Mouse (Mus musculus) heart, embryonic 13.5 days (tissue): ENCODE measurements around the gene Tmem135. TPM values are rescaled to one million over a fixed set of nuclear protein-coding genes. Genes with fewer than 3 reads are reported as not detected.

ENCODE experiments used
- ATAC-seq: fragments of 200-750 bp; cut with Nextera tagmentation; 2 replicates; pipeline ENCODE4 v1.8.0; 2017; ENCODE audit warnings: moderate TSS enrichment; ENCODE audit not compliant: insufficient number of reproducible peaks, low FRiP score, low TSS enrichment; ENCODE audit errors: extremely low read depth
- H3K27ac ChIP-seq: fragments of 300-500 bp; sonication (generic); replicated peaks from 2 replicates; pipeline ENCODE4 v1.5.1; 2015; ENCODE audit warnings: moderate library complexity, mild to moderate bottlenecking, inconsistent platforms
- H3K27me3 ChIP-seq: fragments of 300-500 bp; sonication (generic); replicated peaks from 2 replicates; pipeline ENCODE4 v1.6.1; 2015; ENCODE audit warnings: mild to moderate bottlenecking, inconsistent platforms
- H3K36me3 ChIP-seq: fragments of 300-500 bp; sonication (generic); 2 replicates; pipeline ENCODE4 v1.6.1; 2015; ENCODE audit warnings: mild to moderate bottlenecking, inconsistent platforms
- H3K4me1 ChIP-seq: fragments of 300-500 bp; sonication (generic); 2 replicates; pipeline ENCODE4 v1.6.1; 2015; ENCODE audit warnings: inconsistent platforms
- H3K4me2 ChIP-seq: fragments of 300-500 bp; sonication (generic); 2 replicates; pipeline ENCODE4 v1.6.1; 2015; ENCODE audit warnings: inconsistent platforms, mild to moderate bottlenecking, moderate library complexity
- H3K4me3 ChIP-seq: fragments of 300-500 bp; sonication (generic); 2 replicates; pipeline ENCODE4 v1.5.1; 2015; ENCODE audit warnings: moderate library complexity, mild to moderate bottlenecking, inconsistent platforms
- H3K9ac ChIP-seq: fragments of 300-500 bp; sonication (generic); 2 replicates; pipeline ENCODE4 v1.6.1; 2015; ENCODE audit warnings: inconsistent platforms, mild to moderate bottlenecking, moderate library complexity
- H3K9me3 ChIP-seq: fragments of 300-500 bp; sonication (generic); 2 replicates; pipeline ENCODE4 v1.6.1; 2016; ENCODE audit warnings: inconsistent platforms
- whole genome bisulfite sequencing: fragments of 180-500 bp; shearing (Covaris S2); methylation state at CpG from one replicate; pipeline ENCODE4 v1.1.7; 2015; ENCODE audit warnings: mixed read lengths; 5-methylcytosine and 5-hydroxymethylcytosine counted together
- polyA plus RNA-seq: library from polyadenylated mRNA; unstranded; fragments of >200 nt; fragmentation: Nextera tagmentation; extraction: Ambion mirVana; gene quantifications from 2 replicates; pipeline ENCODE4 v1.2.1, GENCODE M21; 2015

The Tmem135 gene
- polyA plus RNA-seq, 1 experiment from 2014 or later: 21.7 TPM

GRCm38 (mm10) chr7:89428804-89429203, 24.8 kb upstream of the Tmem135 start:
- H3K4me3 ChIP-seq: no peak overlapping the region
- no peak overlapping the region for H3K9ac ChIP-seq
- ATAC-seq: no peak
- no peak overlapping the region for H3K27ac ChIP-seq
- no peaks in the 10 kb centered on the region for H3K36me3 ChIP-seq
- no peaks in the 10 kb centered on the region for H3K9me3 ChIP-seq
- 46% methylated on average over 5 of the region's 5 CpGs for WGBS
- H3K4me2 ChIP-seq: no peak overlapping the region
- H3K27me3 ChIP-seq: no peaks in the 10 kb centered on the region
- peaks cover 10% of the 10 kb centered on the region for H3K4me1 ChIP-seq

- Histone ChIP-seq H3K4me1 (peaks cover 6% of the 10 kb centered on the region), H3K27ac (no peak overlapping the region), H3K36me3 (no peaks in the 10 kb centered on the region), H3K4me3 (no peak overlapping the region), H3K27me3 (no peaks in the 10 kb centered on the region), H3K4me2 (no peak overlapping the region), H3K9ac (no peak overlapping the region), H3K9me3 (no peaks in the 10 kb centered on the region)
- ATAC-seq: no peak
- WGBS: 26% methylated on average over 5 of the region's 5 CpGs
These were observed 23.1 kb upstream of the Tmem135 start for GRCm38 (mm10) chr7:89427101-89427500.

GRCm38 (mm10) chr7:89425803-89426725, 22.0 kb upstream of the Tmem135 start:
- Histone ChIP-seq H3K27me3 (no peaks in the 10 kb centered on the region), H3K4me2 (no peak overlapping the region), H3K27ac (no peak overlapping the region), H3K4me3 (no peak overlapping the region), H3K9me3 (no peaks in the 10 kb centered on the region), H3K9ac (no peak overlapping the region), H3K36me3 (no peaks in the 10 kb centered on the region), H3K4me1 (peaks cover 6% of the 10 kb centered on the region)
- WGBS: 42% methylated on average over 11 of the region's 11 CpGs
- ATAC-seq: no peak

GRCm38 (mm10) chr7:89424659-89425058, 20.6 kb upstream of the Tmem135 start:
- peaks cover 6% of the 10 kb centered on the region for H3K4me1 ChIP-seq
- no peak overlapping the region for H3K9ac ChIP-seq
- no peak overlapping the region for H3K4me3 ChIP-seq
- no peak overlapping the region for H3K27ac ChIP-seq
- WGBS: 70% methylated on average over 5 of the region's 5 CpGs
- no peaks in the 10 kb centered on the region for H3K36me3 ChIP-seq
- no peaks in the 10 kb centered on the region for H3K9me3 ChIP-seq
- no peak overlapping the region for H3K4me2 ChIP-seq
- H3K27me3 ChIP-seq: no peaks in the 10 kb centered on the region
- no peak for ATAC-seq

- Histone ChIP-seq H3K27me3 (no peaks in the 10 kb centered on the region), H3K4me2 (no peak overlapping the region), H3K36me3 (no peaks in the 10 kb centered on the region), H3K27ac (no peak overlapping the region), H3K4me1 (peaks cover 6% of the 10 kb centered on the region), H3K4me3 (no peak overlapping the region), H3K9me3 (no peaks in the 10 kb centered on the region), H3K9ac (no peak overlapping the region)
- ATAC-seq: no peak
- WGBS: 57% methylated on average over 8 of the region's 8 CpGs
These were observed 19.8 kb upstream of the Tmem135 start for GRCm38 (mm10) chr7:89423688-89424255.

GRCm38 (mm10) chr7:89423194-89423593, 19.2 kb upstream of the Tmem135 start:
- Histone ChIP-seq H3K4me1 (peaks cover 10% of the 10 kb centered on the region), H3K9me3 (no peaks in the 10 kb centered on the region), H3K27me3 (no peaks in the 10 kb centered on the region), H3K27ac (no peak overlapping the region), H3K4me2 (no peak overlapping the region), H3K36me3 (no peaks in the 10 kb centered on the region), H3K4me3 (no peak overlapping the region), H3K9ac (no peak overlapping the region)
- ATAC-seq: no peak; the same call in 1 of the 2 replicates
- WGBS: 11% methylated on average over 5 of the region's 5 CpGs

- Histone ChIP-seq H3K9me3 (no peaks in the 10 kb centered on the region), H3K27ac (no peak overlapping the region), H3K27me3 (no peaks in the 10 kb centered on the region), H3K4me2 (no peak overlapping the region), H3K4me1 (peaks cover 15% of the 10 kb centered on the region), H3K9ac (no peak overlapping the region), H3K36me3 (no peaks in the 10 kb centered on the region), H3K4me3 (no peak overlapping the region)
- 39% methylated on average over 8 of the region's 8 CpGs for WGBS
- no peak for ATAC-seq
These were observed 18.6 kb upstream of the Tmem135 start for GRCm38 (mm10) chr7:89422650-89423049.

- H3K27me3 ChIP-seq: no peaks in the 10 kb centered on the region
- no peak overlapping the region for H3K9ac ChIP-seq
- peaks cover 23% of the 10 kb centered on the region for H3K4me1 ChIP-seq
- no peak overlapping the region for H3K4me2 ChIP-seq
- 89% methylated on average over 5 of the region's 5 CpGs for WGBS
- no peak overlapping the region for H3K27ac ChIP-seq
- H3K9me3 ChIP-seq: no peaks in the 10 kb centered on the region
- ATAC-seq: no peak
- no peaks in the 10 kb centered on the region for H3K36me3 ChIP-seq
- no peak overlapping the region for H3K4me3 ChIP-seq
These were observed 17.3 kb upstream of the Tmem135 start for GRCm38 (mm10) chr7:89421294-89421693.

GRCm38 (mm10) chr7:89418917-89419679, 15.1 kb upstream of the Tmem135 start:
- no peaks in the 10 kb centered on the region for H3K9me3 ChIP-seq
- no peak overlapping the region for H3K4me3 ChIP-seq
- H3K27ac ChIP-seq: peak overlapping the region; percentile 61
- H3K36me3 ChIP-seq: no peaks in the 10 kb centered on the region
- 35% methylated on average over 3 of the region's 3 CpGs for WGBS
- no peak overlapping the region for H3K9ac ChIP-seq
- H3K27me3 ChIP-seq: no peaks in the 10 kb centered on the region
- H3K4me2 ChIP-seq: peak overlapping the region; percentile 43; the same call in 1 of the 2 replicates
- H3K4me1 ChIP-seq: peaks cover 27% of the 10 kb centered on the region
- no peak for ATAC-seq

- Histone ChIP-seq H3K27ac (peak overlapping the region; percentile 61), H3K4me1 (peaks cover 23% of the 10 kb centered on the region), H3K4me2 (peak overlapping the region; percentile 43; the same call in 1 of the 2 replicates), H3K4me3 (no peak overlapping the region), H3K36me3 (no peaks in the 10 kb centered on the region), H3K9me3 (no peaks in the 10 kb centered on the region), H3K27me3 (no peaks in the 10 kb centered on the region), H3K9ac (no peak overlapping the region; the same call in 1 of the 2 replicates)
- ATAC-seq: no peak
- 46% methylated on average over 8 of the region's 8 CpGs for WGBS
These were observed 14.2 kb upstream of the Tmem135 start for GRCm38 (mm10) chr7:89418127-89418653.

GRCm38 (mm10) chr7:89417707-89418106, 13.7 kb upstream of the Tmem135 start:
- peaks cover 21% of the 10 kb centered on the region for H3K4me1 ChIP-seq
- H3K4me2 ChIP-seq: peak overlapping the region; percentile 43; the same call in 1 of the 2 replicates
- no peak for ATAC-seq
- no peaks in the 10 kb centered on the region for H3K27me3 ChIP-seq
- H3K4me3 ChIP-seq: no peak overlapping the region
- no peaks in the 10 kb centered on the region for H3K9me3 ChIP-seq
- peak overlapping the region; percentile 61; the same call in 1 of the 2 replicates for H3K27ac ChIP-seq
- no peak overlapping the region for H3K9ac ChIP-seq
- 57% methylated on average over 2 of the region's 2 CpGs for WGBS
- peaks cover under 1% of the 10 kb centered on the region for H3K36me3 ChIP-seq
